Mouse (Mus musculus) G1E (cell line): Measurements from ENCODE around the gene Cd247.

ENCODE experiments used
- CTCF ChIP-seq: IDR thresholded peaks from 2 replicates; pipeline ENCODE4 v1.5.1; 2012; ENCODE audit warnings: low read depth, low read length, inconsistent platforms, mixed read lengths
- TAL1 ChIP-seq: conservative IDR thresholded peaks from 2 replicates; pipeline ENCODE4 v1.6.1; 2012; ENCODE audit warnings: low read depth, low read length, inconsistent platforms, mixed read lengths

DNA sequence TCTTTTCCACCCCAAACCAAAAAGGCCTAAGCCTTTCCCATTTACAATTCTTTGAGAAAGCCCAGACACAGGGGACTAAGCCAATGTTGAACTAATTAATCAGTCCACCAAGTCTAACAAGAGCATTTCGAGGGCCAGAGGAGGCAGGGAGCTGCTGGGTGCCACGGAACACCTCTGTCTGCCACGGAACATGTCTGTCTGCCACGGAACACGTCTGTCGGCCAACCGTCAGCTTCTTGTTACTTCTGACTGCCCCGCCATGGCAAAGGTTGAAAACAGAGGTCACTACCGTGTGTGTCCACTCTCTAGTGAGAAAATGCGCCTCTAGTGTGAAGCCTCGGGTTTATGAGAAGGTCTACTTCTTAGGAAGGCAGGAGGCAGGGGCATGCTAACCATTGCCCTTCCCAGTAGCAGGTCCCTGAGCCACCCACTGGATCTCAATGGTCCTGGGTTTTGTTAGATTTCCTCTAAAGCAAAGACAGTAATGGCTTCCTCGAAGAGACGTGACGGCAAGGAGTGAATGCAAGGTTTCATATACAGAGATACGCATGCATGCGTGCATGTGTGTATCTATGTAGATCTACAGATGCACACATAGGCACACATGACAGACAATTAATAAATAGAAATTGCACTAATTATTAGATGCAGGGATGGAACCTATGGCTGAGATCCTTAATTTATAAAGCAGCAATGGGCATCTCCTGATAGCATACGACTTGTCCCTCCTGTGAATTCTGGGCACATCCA, 2.2 kb downstream of the Cd247 start:
- no peak for TF ChIP-seq TAL1
- TF ChIP-seq CTCF, result no peak
